ENCODE assay signal across 8 mouse cellular contexts in genomic region chr1:61638347-61639111, GRCm38 (mm10). TPM values are rescaled to one million over a fixed set of nuclear protein-coding genes. Genes with fewer than 3 reads are reported as not detected.
DNase-seq lines count a peak whose midpoint lies in the region; ATAC-seq lines count a peak whose summit lies in the region.

Gene Pard3b (plus strand): TSS chr1:61638824.

- peaks cover 21% of the 10 kb centered on the region for H3K4me1 ChIP-seq in forebrain, embryonic 10.5 days
- peaks cover 9 to 11% of the 10 kb centered on the region in 2 experiments for H3K4me1 ChIP-seq in heart, embryonic 14.5 days (ENCODE audit: control insufficient read depth in 2 of 2, insufficient read depth in 2 of 2, low read length in 2 of 2)
- peaks cover 22% of the 10 kb centered on the region for H3K4me1 ChIP-seq in kidney, embryonic 15.5 days
- no peaks in the 10 kb centered on the region for H3K4me1 ChIP-seq in liver, embryonic 15.5 days (replicated peaks)
- peaks cover 8% of the 10 kb centered on the region for H3K4me1 ChIP-seq in neural tube, embryonic 11.5 days (ENCODE audit: control insufficient read depth, insufficient read depth, low read length)

- H3K4me3 ChIP-seq in forebrain, embryonic 10.5 days = peak within 1 kb of the TSS; percentile 95
- peak within 1 kb of the TSS; percentile 76 to 99 for H3K4me3 ChIP-seq in heart, embryonic 14.5 days (ENCODE audit: control insufficient read depth in 1 of 2, insufficient read depth in 1 of 2, low read depth in 1 of 2, low read length in 2 of 2)
- peak within 1 kb of the TSS; percentile 74 for H3K4me3 ChIP-seq in kidney, embryonic 15.5 days (replicated peaks)
- H3K4me3 ChIP-seq in liver, embryonic 15.5 days (replicated peaks) = peak within 1 kb of the TSS; percentile 65
- peak within 1 kb of the TSS; percentile 93 for H3K4me3 ChIP-seq in neural tube, embryonic 11.5 days (ENCODE audit: low read depth, low read length)

- 1% methylated on average over 59 of the region's 60 CpGs for WGBS in forebrain, embryonic 10.5 days
- under 1% methylated on average over 55 of the region's 60 CpGs for WGBS in heart, embryonic 14.5 days
- WGBS in kidney, embryonic 15.5 days = under 1% methylated on average over 60 of the region's 60 CpGs
- 1% methylated on average over 60 of the region's 60 CpGs for WGBS in liver, embryonic 15.5 days (ENCODE audit: insufficient replicate concordance)
- WGBS in neural tube, embryonic 11.5 days = 1% methylated on average over 41 of the region's 60 CpGs

- H3K4me2 ChIP-seq in heart, embryonic 14.5 days (ENCODE audit: low read length) = peak within 1 kb of the TSS; percentile 85
- H3K4me2 ChIP-seq in kidney, embryonic 15.5 days = peak within 1 kb of the TSS; percentile 90
- H3K4me2 ChIP-seq in liver, embryonic 15.5 days = peak within 1 kb of the TSS; percentile 72
- H3K4me2 ChIP-seq in neural tube, embryonic 11.5 days (ENCODE audit: low read depth) = peak within 1 kb of the TSS; percentile 96

- no peaks in the 10 kb centered on the region for H3K36me3 ChIP-seq in forebrain, embryonic 10.5 days (replicated peaks)
- H3K36me3 ChIP-seq in heart, embryonic 14.5 days (ENCODE audit: control insufficient read depth, insufficient read depth, low read length) = no peaks in the 10 kb centered on the region
- no peaks in the 10 kb centered on the region for H3K36me3 ChIP-seq in kidney, embryonic 15.5 days
- no peaks in the 10 kb centered on the region for H3K36me3 ChIP-seq in liver, embryonic 15.5 days (replicated peaks)
- no peaks in the 10 kb centered on the region for H3K36me3 ChIP-seq in neural tube, embryonic 11.5 days (ENCODE audit: control insufficient read depth, insufficient read depth, low read length)

- H3K9me3 ChIP-seq in forebrain, embryonic 10.5 days = no peaks in the 10 kb centered on the region
- H3K9me3 ChIP-seq in heart, embryonic 14.5 days (ENCODE audit: control insufficient read depth, low read length) = no peaks in the 10 kb centered on the region
- H3K9me3 ChIP-seq in kidney, embryonic 15.5 days (replicated peaks) = no peaks in the 10 kb centered on the region
- H3K9me3 ChIP-seq in liver, embryonic 15.5 days (replicated peaks) = no peaks in the 10 kb centered on the region
- H3K9me3 ChIP-seq in neural tube, embryonic 11.5 days (ENCODE audit: control insufficient read depth, low read length) = no peaks in the 10 kb centered on the region

- DNase-seq in B cell, adult 2 months = peak; percentile 46 to 56
- peak; percentile 85 for DNase-seq in adrenal gland, postnatal 14 days
- DNase-seq in forebrain, embryonic 10.5 days (ENCODE audit: extremely low spot score, low spot score) = peak; percentile 60
- DNase-seq in neural tube, embryonic 11.5 days (ENCODE audit: low spot score) = peak; percentile 84
- peak; percentile 79 for DNase-seq in testis, postnatal 10 days (ENCODE audit: low spot score)

- ATAC-seq in heart, embryonic 14.5 days (ENCODE audit: insufficient number of reproducible peaks, insufficient read depth, low FRiP score, low read depth) = peak; percentile 86
- peak; percentile 92 for ATAC-seq in kidney, embryonic 15.5 days (replicated peaks; ENCODE audit: low FRiP score)
- peak; percentile 73 for ATAC-seq in liver, embryonic 15.5 days (ENCODE audit: insufficient read depth)
- ATAC-seq in neural tube, embryonic 11.5 days (ENCODE audit: insufficient read depth, low FRiP score, low TSS enrichment) = peak; percentile 82

- peak within 1 kb of the TSS; percentile 95 for H3K9ac ChIP-seq in heart, embryonic 14.5 days (ENCODE audit: low read length)
- peak within 1 kb of the TSS; percentile 90 for H3K9ac ChIP-seq in kidney, embryonic 15.5 days
- H3K9ac ChIP-seq in liver, embryonic 15.5 days = peak within 1 kb of the TSS; percentile 47
- H3K9ac ChIP-seq in neural tube, embryonic 11.5 days (ENCODE audit: low read length) = peak within 1 kb of the TSS; percentile 87

- peaks cover 37% of the 10 kb centered on the region for H3K27me3 ChIP-seq in forebrain, embryonic 10.5 days (ENCODE audit: poor library complexity, severe bottlenecking)
- no peaks in the 10 kb centered on the region for H3K27me3 ChIP-seq in heart, embryonic 14.5 days (ENCODE audit: control insufficient read depth, insufficient read depth, low read length)
- peaks cover 6% of the 10 kb centered on the region; the same call in 1 of the 2 replicates for H3K27me3 ChIP-seq in kidney, embryonic 15.5 days
- peaks cover 20% of the 10 kb centered on the region; the same call in 1 of the 2 replicates for H3K27me3 ChIP-seq in liver, embryonic 15.5 days
- H3K27me3 ChIP-seq in neural tube, embryonic 11.5 days (ENCODE audit: control insufficient read depth, insufficient read depth, low read length) = no peaks in the 10 kb centered on the region

- peak within 1 kb of the TSS; percentile 93 for H3K27ac ChIP-seq in forebrain, embryonic 10.5 days
- H3K27ac ChIP-seq in heart, embryonic 14.5 days (replicated peaks in 1 of 2; ENCODE audit: control insufficient read depth in 1 of 2, insufficient read depth in 1 of 2, low read depth in 2 of 2, low read length in 2 of 2) = peak within 1 kb of the TSS; percentile 0 to 66; a peak in 3 of 4 replicates
- peak within 1 kb of the TSS; percentile 76 for H3K27ac ChIP-seq in kidney, embryonic 15.5 days
- H3K27ac ChIP-seq in liver, embryonic 15.5 days (replicated peaks) = no peak within 1 kb of the TSS
- H3K27ac ChIP-seq in neural tube, embryonic 11.5 days (ENCODE audit: low read depth, low read length) = no peak within 1 kb of the TSS

RNA-seq across cellular contexts. Expression of gene Pard3b, which starts in this region (rescaled TPM):
- 13.1 and 15.7 TPM in 2 replicates for total RNA-seq in adrenal gland, postnatal 14 days (2021)
- 7.0 and 7.2 TPM in 2 replicates for polyA plus RNA-seq in forebrain, embryonic 10.5 days (2016; fragmentation: Nextera tagmentation; extraction: Ambion mirVana)
- polyA plus RNA-seq in heart, embryonic 14.5 days (2014; fragmentation: Nextera tagmentation; extraction: Ambion mirVana) = 16.9 and 17.1 TPM in 2 replicates
- 20.0 and 20.4 TPM in 2 replicates for polyA plus RNA-seq in kidney, embryonic 15.5 days (2015; fragmentation: Nextera tagmentation; extraction: Ambion mirVana)
- 1.6 and 2.4 TPM in 2 replicates for polyA plus RNA-seq in liver, embryonic 15.5 days (2015; fragmentation: Nextera tagmentation; extraction: Ambion mirVana)
- 10.4 and 12.6 TPM in 2 replicates for polyA plus RNA-seq in neural tube, embryonic 11.5 days (2014; fragmentation: Nextera tagmentation; extraction: Ambion mirVana)

Comparison
In these comparisons a context has a peak if more than half of its experiments do, and no peak if none do; other contexts are left out.
1. H3K27ac ChIP-seq: peak in forebrain, embryonic 10.5 days (single experiment), heart, embryonic 14.5 days (2 of 2) and kidney, embryonic 15.5 days (single experiment); none in liver, embryonic 15.5 days (single experiment) and neural tube, embryonic 11.5 days (single experiment).
2. Peak in every context shown above with its lines, with median percentiles within 50 percentile points of each other: DNase-seq, H3K4me3 ChIP-seq, ATAC-seq, H3K4me2 ChIP-seq and H3K9ac ChIP-seq.